Mouse (Mus musculus) thymus, adult 2 months (tissue): ENCODE results near the gene Ubxn2a.

ENCODE experiments used
- CTCF ChIP-seq: fragments of 200-500 bp; IDR thresholded peaks from 2 replicates; pipeline ENCODE4 v1.5.1; 2012; ENCODE audit warnings: mild to moderate bottlenecking, control low read depth, low read length, moderate library complexity, borderline replicate concordance; ENCODE audit not compliant: control insufficient read depth, poor library complexity, insufficient read depth; ENCODE audit errors: extremely low read depth
- POLR2A ChIP-seq: fragments of 200-500 bp; IDR thresholded peaks from 2 replicates; pipeline ENCODE4 v1.6.1; 2012; ENCODE audit warnings: mild to moderate bottlenecking, low read length, control low read depth, moderate library complexity; ENCODE audit not compliant: control insufficient read depth, poor library complexity, insufficient read depth; ENCODE audit errors: extremely low read depth

GRCm38 (mm10) chr12:4888739-4889138, 18.8 kb downstream of the Ubxn2a start:
- TF ChIP-seq CTCF (no peak), POLR2A (no peak)
